Mouse (Mus musculus): Measurements from ENCODE around the gene Fubp3.
A peak's percentile ranks its signal among the peaks of the same experiment; 100 is the strongest.

- TF ChIP-seq EP300 (IDR thresholded peaks at IDR 0.05; ENCODE audit: low read depth) = peak; percentile 64; the same call in 1 of the 2 replicates
- no peak for TF ChIP-seq CTCF (IDR thresholded peaks at IDR 0.05; ENCODE audit: low read depth)
Measured at GRCm38 (mm10) chr2:31572051-31572914, at the start of gene Fubp3.
